Mouse (Mus musculus): ENCODE measurements around the gene Cldn14. TPM values are rescaled to one million over a fixed set of nuclear protein-coding genes. Genes with fewer than 3 reads are reported as not detected.

The Cldn14 gene
- not detected in 2 replicates for polyA plus RNA-seq (2015; fragmentation: Nextera tagmentation; extraction: Ambion mirVana)

DNA sequence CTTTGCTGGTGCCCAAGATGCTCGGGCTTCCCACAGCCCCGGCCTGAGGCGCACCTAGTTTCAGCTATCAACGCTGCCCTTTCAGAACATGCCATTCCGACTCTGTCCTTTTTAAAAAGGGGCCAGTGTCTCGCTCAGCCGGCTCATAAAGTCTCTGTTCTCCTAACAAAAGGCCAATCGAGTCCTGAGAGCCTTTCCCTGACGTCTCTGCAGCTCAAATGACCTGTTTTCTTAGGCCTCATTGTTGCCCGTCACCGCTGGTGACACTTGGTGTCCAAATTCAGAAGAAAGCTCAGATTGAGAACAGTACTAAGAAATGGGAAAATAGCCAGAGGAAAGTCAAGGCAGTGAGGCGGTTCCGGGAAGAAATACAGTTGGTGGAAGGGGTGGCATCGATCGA lies at the start of gene Cldn14:
TSS of gene Cldn14 (minus strand) at position 101 of the 400 bp plus-strand sequence.

DNA sequence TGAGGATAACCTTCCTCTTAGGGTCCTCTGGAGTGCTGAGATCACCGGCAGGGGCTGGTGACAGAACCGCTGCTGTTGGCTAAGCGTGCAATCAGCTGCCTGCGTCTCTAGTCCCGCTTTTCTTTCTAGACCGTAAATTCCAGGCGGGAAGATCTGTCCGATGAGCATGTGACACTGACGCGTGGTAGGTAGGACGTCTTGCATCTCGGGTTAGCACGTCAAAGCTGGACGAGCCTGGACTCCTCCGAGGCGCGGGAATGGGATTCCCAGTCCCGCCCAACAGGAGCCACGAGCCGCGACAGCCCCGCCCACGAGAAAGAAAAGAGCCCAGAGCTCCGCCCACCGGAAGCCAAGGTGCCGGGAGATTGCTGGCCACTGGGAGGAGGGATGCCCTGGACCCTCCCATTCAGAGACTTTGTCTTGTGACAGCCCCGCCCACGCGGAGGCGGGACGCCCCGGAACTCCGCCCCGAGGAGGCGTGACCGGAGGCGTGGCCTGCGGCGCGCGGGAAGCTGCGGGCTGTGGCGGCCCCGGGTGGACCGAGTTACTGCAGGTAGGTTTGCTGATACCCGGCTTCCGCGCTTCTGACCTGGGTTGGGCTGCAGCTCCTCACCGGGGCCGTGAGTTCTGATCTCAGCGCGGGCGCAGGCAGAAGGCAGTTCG lies 125.1 kb downstream of the Cldn14 start, which contains the start of gene Chaf1b:
TSS of gene Chaf1b (plus strand) at position 479 of the 663 bp plus-strand sequence.

Other genes with a start within 250 kb of the Cldn14 start
- 27.0 and 32.1 TPM in 2 replicates for gene Morc3, start 176.7 kb downstream of the Cldn14 start, polyA plus RNA-seq (2015; fragmentation: Nextera tagmentation; extraction: Ambion mirVana)
- gene Chaf1b, start 124.9 kb downstream of the Cldn14 start, polyA plus RNA-seq (2015; fragmentation: Nextera tagmentation; extraction: Ambion mirVana) = 52.8 and 60.7 TPM in 2 replicates
- not detected in 2 replicates for gene Sim2, start 76.1 kb upstream of the Cldn14 start, polyA plus RNA-seq (2015; fragmentation: Nextera tagmentation; extraction: Ambion mirVana)